Comparison of ENCODE assay signal across 9 mouse cellular contexts in genomic region chr8:80868801-80869323, GRCm38 (mm10). TPM values are rescaled to one million over a fixed set of nuclear protein-coding genes. Genes with fewer than 3 reads are reported as not detected.
A peak's percentile ranks its signal among the peaks of the same experiment; 100 is the strongest.
DNase-seq lines count a peak whose midpoint lies in the region; ATAC-seq and TF ChIP-seq lines count a peak whose summit lies in the region.
"Had no signal": no experiment of that assay in that cellular context is flagged by ENCODE, and none has a peak within 500 bp of the region (broad histone marks: within the 10 kb centered on the region; RNA-seq: fewer than 3 reads in every experiment).

No protein-coding gene starts in this region.

- H3K9ac ChIP-seq in kidney, embryonic 16.5 days (replicated peaks; ENCODE audit: low read length) = no peak overlapping the region
- H3K9ac ChIP-seq in hindbrain, postnatal 0 days (replicated peaks; ENCODE audit: low read length) = no peak overlapping the region
- H3K9ac ChIP-seq in midbrain, embryonic 14.5 days (replicated peaks; ENCODE audit: low read length) = no peak overlapping the region
- H3K9ac ChIP-seq: neural tube, embryonic 12.5 days had no signal

- no peak for DNase-seq in kidney, adult 9 months
- DNase-seq in hindbrain, postnatal 0 days (ENCODE audit: low spot score) = no peak
- no peak for DNase-seq in midbrain, embryonic 14.5 days
- no peak for DNase-seq in ovary, postnatal 36 days (ENCODE audit: low spot score)
- no peak for DNase-seq in cerebellum, adult 18-20 months
- DNase-seq in left cerebral cortex, postnatal 14 days (ENCODE audit: low spot score in 2 of 2) = no peak

- H3K27me3 ChIP-seq in kidney, embryonic 16.5 days (ENCODE audit: insufficient read depth, low read length) = no peaks in the 10 kb centered on the region
- H3K27me3 ChIP-seq in hindbrain, postnatal 0 days (ENCODE audit: insufficient read depth, low read length) = no peaks in the 10 kb centered on the region
- no peaks in the 10 kb centered on the region for H3K27me3 ChIP-seq in midbrain, embryonic 14.5 days (ENCODE audit: control insufficient read depth, insufficient read depth, low read length)
- H3K27me3 ChIP-seq: neural tube, embryonic 12.5 days had no signal

- TF ChIP-seq POLR2A in embryonic fibroblast, embryonic 13.5 days (IDR thresholded peaks at IDR 0.05; ENCODE audit: low read depth, low read length) = no peak

- 0 out of 2 replicates have a peak overlapping the region, but pooled peaks have one; percentile 58 for H3K27ac ChIP-seq in kidney, embryonic 16.5 days (ENCODE audit: low read length)
- H3K27ac ChIP-seq in embryonic fibroblast, embryonic 13.5 days (ENCODE audit: insufficient read depth, low read length) = peak overlapping the region; percentile 7
- H3K27ac ChIP-seq in hindbrain, postnatal 0 days = peak overlapping the region; percentile 69; the same call in 1 of the 2 replicates
- 0 out of 2 replicates have a peak overlapping the region, but pooled peaks have one; percentile 20 for H3K27ac ChIP-seq in midbrain, embryonic 14.5 days (replicated peaks; ENCODE audit: low read depth, low read length)
- H3K27ac ChIP-seq: neural tube, embryonic 12.5 days had no signal

- no peak overlapping the region for H3K4me3 ChIP-seq in kidney, embryonic 16.5 days (ENCODE audit: low read length)
- H3K4me3 ChIP-seq in embryonic fibroblast, embryonic 13.5 days (ENCODE audit: insufficient read depth, low read length) = no peak overlapping the region
- H3K4me3 ChIP-seq in hindbrain, postnatal 0 days (ENCODE audit: low read length) = no peak overlapping the region
- no peak overlapping the region for H3K4me3 ChIP-seq in midbrain, embryonic 14.5 days (replicated peaks; ENCODE audit: low read depth, low read length)
- H3K4me3 ChIP-seq: neural tube, embryonic 12.5 days had no signal

- ATAC-seq in kidney, embryonic 16.5 days (ENCODE audit: low FRiP score, low TSS enrichment) = peak; percentile 46; the same call in 1 of the 2 replicates
- ATAC-seq in hindbrain, postnatal 0 days = no peak
- ATAC-seq in midbrain, embryonic 14.5 days (ENCODE audit: low FRiP score, low TSS enrichment) = no peak

- intact Hi-C loops in left cerebral cortex, postnatal 14 days (cut with DNase I) = no loop called here

- H3K9me3 ChIP-seq in kidney, embryonic 16.5 days (ENCODE audit: low read length) = no peaks in the 10 kb centered on the region
- H3K9me3 ChIP-seq in hindbrain, postnatal 0 days (ENCODE audit: low read length) = no peaks in the 10 kb centered on the region
- H3K9me3 ChIP-seq in midbrain, embryonic 14.5 days (ENCODE audit: control insufficient read depth, low read length) = no peaks in the 10 kb centered on the region
- H3K9me3 ChIP-seq: neural tube, embryonic 12.5 days had no signal

- 54% methylated on average over 11 of the region's 11 CpGs for WGBS in kidney, embryonic 16.5 days
- 69% methylated on average over 11 of the region's 11 CpGs for WGBS in hindbrain, postnatal 0 days
- WGBS in midbrain, embryonic 14.5 days = 88% methylated on average over 11 of the region's 11 CpGs

- H3K4me2 ChIP-seq in kidney, embryonic 16.5 days (replicated peaks; ENCODE audit: low read depth, low read length) = 0 out of 2 replicates have a peak overlapping the region, but pooled peaks have one; percentile 21
- no peak overlapping the region for H3K4me2 ChIP-seq in hindbrain, postnatal 0 days (ENCODE audit: low read depth, low read length)
- H3K4me2 ChIP-seq in midbrain, embryonic 14.5 days (ENCODE audit: low read length) = no peak overlapping the region
- H3K4me2 ChIP-seq: neural tube, embryonic 12.5 days had no signal

- H3K4me1 ChIP-seq in kidney, embryonic 16.5 days (ENCODE audit: insufficient read depth, low read length) = peaks cover 52% of the 10 kb centered on the region
- H3K4me1 ChIP-seq in embryonic fibroblast, embryonic 13.5 days (ENCODE audit: control insufficient read depth, insufficient read depth, low read length) = peaks cover 12% of the 10 kb centered on the region
- H3K4me1 ChIP-seq in hindbrain, postnatal 0 days (ENCODE audit: insufficient read depth, low read length) = peaks cover 16% of the 10 kb centered on the region; the same call in 1 of the 2 replicates
- peaks cover 14% of the 10 kb centered on the region; the same call in 1 of the 2 replicates for H3K4me1 ChIP-seq in midbrain, embryonic 14.5 days (ENCODE audit: control insufficient read depth, insufficient read depth, low read length)

- TF ChIP-seq CTCF in embryonic fibroblast, embryonic 13.5 days (IDR thresholded peaks at IDR 0.05; ENCODE audit: borderline replicate concordance, insufficient read depth, low read length) = no peak
- no peak for TF ChIP-seq CTCF in hindbrain, postnatal 0 days (IDR thresholded peaks at IDR 0.05; ENCODE audit: low read depth)

- no peaks in the 10 kb centered on the region for H3K36me3 ChIP-seq in kidney, embryonic 16.5 days (ENCODE audit: insufficient read depth, low read length)
- H3K36me3 ChIP-seq in hindbrain, postnatal 0 days (ENCODE audit: insufficient read depth, low read length) = no peaks in the 10 kb centered on the region
- H3K36me3 ChIP-seq in midbrain, embryonic 14.5 days (ENCODE audit: control insufficient read depth, insufficient read depth, low read length) = no peaks in the 10 kb centered on the region
- H3K36me3 ChIP-seq: neural tube, embryonic 12.5 days had no signal

RNA-seq across cellular contexts. Expression of gene Gab1, which starts 11.5 kb away (rescaled TPM):
- 14.7 and 15.6 TPM in 2 replicates for polyA plus RNA-seq in kidney, embryonic 16.5 days (2015; fragmentation: Nextera tagmentation; extraction: Ambion mirVana)
- 15.5 and 25.4 TPM in 2 replicates for polyA plus RNA-seq in embryonic fibroblast, embryonic 13.5 days (2011; ENCODE audit: insufficient read length, low read depth, missing spikeins)
- 32.1 and 32.7 TPM in 2 replicates for total RNA-seq in hindbrain, postnatal 0 days (2014; rRNA removed)
- 14.0 TPM in 2 replicates for polyA plus RNA-seq in hindbrain, postnatal 0 days (2015; fragmentation: Nextera tagmentation; extraction: Ambion mirVana)
- polyA plus RNA-seq in midbrain, embryonic 14.5 days (2014; fragmentation: Nextera tagmentation; extraction: Ambion mirVana) = 7.5 and 13.0 TPM in 2 replicates
- 10 to 100 TPM; 12.3 to 14.9 TPM for total RNA-seq in left cerebral cortex, postnatal 14 days (2021)

Comparison
In these comparisons a context has a peak if more than half of its experiments do, and no peak if none do; other contexts are left out.
1. H3K27ac ChIP-seq: peak in every context shown above with its lines; median percentile 69 in hindbrain, postnatal 0 days; 58 in kidney, embryonic 16.5 days; 20 in midbrain, embryonic 14.5 days; 7 in embryonic fibroblast, embryonic 13.5 days.